Mouse (Mus musculus): Measurements from ENCODE around the gene Vsx2. TPM values are rescaled to one million over a fixed set of nuclear protein-coding genes. Genes with fewer than 3 reads are reported as not detected.
"Not testable (repeated sequence)": the region's sequence is repeated elsewhere in the genome, so short reads cannot be mapped to it uniquely, and the experiment has no call there.

The Vsx2 gene
- polyA plus RNA-seq, 1 experiment = 0.02 TPM

DNA sequence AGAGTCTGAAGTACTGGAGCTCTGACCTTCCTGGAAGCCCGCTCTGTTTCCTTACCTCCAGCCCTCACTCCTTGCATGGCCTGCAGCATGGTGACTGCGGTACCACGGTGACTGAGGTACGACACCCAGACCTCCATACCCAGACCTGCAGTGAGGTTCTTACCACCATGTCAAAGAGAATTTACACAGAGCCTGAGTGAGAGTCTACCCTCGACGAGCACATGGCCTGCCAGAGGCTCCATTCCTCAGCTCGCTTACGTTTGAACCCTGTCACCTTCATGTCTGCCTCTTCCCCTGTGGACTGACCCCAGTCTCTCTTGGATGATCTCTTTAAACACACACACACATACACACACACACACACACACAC lies 36.7 kb upstream of the Vsx2 start:
- no peaks in the 10 kb centered on the region for H3K36me3 ChIP-seq (ENCODE audit: control insufficient read depth, insufficient read depth, low read length)
- no peaks in the 10 kb centered on the region for H3K27me3 ChIP-seq (ENCODE audit: control insufficient read depth, insufficient read depth, low read length)
- no peak overlapping the region for H3K27ac ChIP-seq (ENCODE audit: control insufficient read depth, insufficient read depth, low read depth, low read length)
- no peaks in the 10 kb centered on the region for H3K4me1 ChIP-seq (ENCODE audit: control insufficient read depth, insufficient read depth, low read length)
- no peak overlapping the region for H3K4me3 ChIP-seq (ENCODE audit: control insufficient read depth, low read depth, low read length)
- TF ChIP-seq CTCF (IDR thresholded peaks at IDR 0.05; ENCODE audit: control insufficient read depth, insufficient read depth, insufficient replicate concordance, low read depth, low read length) (no peak), POLR2A (IDR thresholded peaks at IDR 0.05; ENCODE audit: control insufficient read depth, low read depth, low read length) (no peak)

DNA sequence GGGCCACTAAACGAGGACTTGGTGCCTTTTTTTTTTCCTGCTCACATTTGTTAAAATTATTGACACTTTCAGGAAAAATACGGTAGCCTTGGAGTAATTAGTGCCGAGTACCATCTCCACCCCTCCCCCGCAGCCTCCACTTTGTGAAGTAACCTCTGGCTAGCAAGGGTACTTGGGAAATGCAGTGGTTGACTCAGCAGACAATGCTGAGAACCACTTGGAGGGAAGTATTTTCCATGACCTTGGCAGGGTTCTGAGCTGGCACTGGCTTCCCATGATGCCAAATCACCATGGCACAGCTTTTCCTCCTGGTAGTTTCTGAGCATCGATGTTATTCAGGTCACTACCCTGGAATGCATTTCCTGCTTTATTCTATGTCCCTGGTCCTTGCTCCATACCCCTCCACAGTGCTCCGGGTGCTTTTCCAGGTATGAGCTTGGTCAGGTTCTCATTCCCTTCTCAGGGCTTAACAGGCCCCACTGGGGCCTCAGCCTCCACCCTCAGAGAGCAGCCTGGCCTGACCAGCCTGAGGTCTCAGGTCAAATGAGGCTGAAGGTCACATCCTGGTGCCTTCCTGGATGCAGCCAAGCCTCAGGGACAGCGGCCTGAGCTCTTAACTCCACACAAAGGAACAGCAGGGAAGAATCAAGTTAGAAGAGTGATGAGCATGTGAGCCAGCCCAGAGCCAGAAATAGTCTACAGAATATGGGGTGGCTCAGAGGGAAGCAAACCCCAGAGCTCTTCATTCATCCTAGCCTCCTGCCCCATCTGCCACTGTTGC lies 35.7 kb upstream of the Vsx2 start:
- no peak for TF ChIP-seq POLR2A (IDR thresholded peaks at IDR 0.05; ENCODE audit: control insufficient read depth, low read depth, low read length)
- TF ChIP-seq CTCF (IDR thresholded peaks at IDR 0.05; ENCODE audit: control insufficient read depth, insufficient read depth, insufficient replicate concordance, low read depth, low read length) = no peak
- no peaks in the 10 kb centered on the region for H3K4me1 ChIP-seq (ENCODE audit: control insufficient read depth, insufficient read depth, low read length)
- no peaks in the 10 kb centered on the region for H3K36me3 ChIP-seq (ENCODE audit: control insufficient read depth, insufficient read depth, low read length)
- H3K27me3 ChIP-seq (ENCODE audit: control insufficient read depth, insufficient read depth, low read length) = no peaks in the 10 kb centered on the region
- no peak overlapping the region for H3K27ac ChIP-seq (ENCODE audit: control insufficient read depth, insufficient read depth, low read depth, low read length)
- H3K4me3 ChIP-seq (ENCODE audit: control insufficient read depth, low read depth, low read length) = no peak overlapping the region

DNA sequence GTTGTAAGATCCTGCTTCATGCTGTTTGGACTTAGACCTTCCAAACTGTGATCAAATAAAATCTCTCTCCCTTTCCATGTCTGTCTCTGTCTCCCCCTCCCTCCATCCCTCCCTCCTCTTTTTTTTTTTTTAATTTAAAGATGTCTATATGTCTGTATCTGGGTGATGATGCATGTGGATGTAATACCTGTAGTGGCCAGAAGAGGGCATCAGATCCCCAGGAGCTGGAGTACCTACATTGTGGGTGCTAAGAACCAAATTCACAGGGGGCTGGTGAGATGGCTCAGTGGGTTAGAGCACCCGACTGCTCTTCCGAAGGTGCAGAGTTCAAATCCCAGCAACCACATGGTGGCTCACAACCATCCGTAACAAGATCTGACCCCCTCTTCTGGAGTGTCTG lies 30.0 kb upstream of the Vsx2 start:
- H3K36me3 ChIP-seq (ENCODE audit: control insufficient read depth, insufficient read depth, low read length); H3K4me1 ChIP-seq (ENCODE audit: control insufficient read depth, insufficient read depth, low read length); H3K4me3 ChIP-seq (ENCODE audit: control insufficient read depth, low read depth, low read length); H3K27me3 ChIP-seq (ENCODE audit: control insufficient read depth, insufficient read depth, low read length); H3K27ac ChIP-seq (ENCODE audit: control insufficient read depth, insufficient read depth, low read depth, low read length): not testable (repeated sequence)

DNA sequence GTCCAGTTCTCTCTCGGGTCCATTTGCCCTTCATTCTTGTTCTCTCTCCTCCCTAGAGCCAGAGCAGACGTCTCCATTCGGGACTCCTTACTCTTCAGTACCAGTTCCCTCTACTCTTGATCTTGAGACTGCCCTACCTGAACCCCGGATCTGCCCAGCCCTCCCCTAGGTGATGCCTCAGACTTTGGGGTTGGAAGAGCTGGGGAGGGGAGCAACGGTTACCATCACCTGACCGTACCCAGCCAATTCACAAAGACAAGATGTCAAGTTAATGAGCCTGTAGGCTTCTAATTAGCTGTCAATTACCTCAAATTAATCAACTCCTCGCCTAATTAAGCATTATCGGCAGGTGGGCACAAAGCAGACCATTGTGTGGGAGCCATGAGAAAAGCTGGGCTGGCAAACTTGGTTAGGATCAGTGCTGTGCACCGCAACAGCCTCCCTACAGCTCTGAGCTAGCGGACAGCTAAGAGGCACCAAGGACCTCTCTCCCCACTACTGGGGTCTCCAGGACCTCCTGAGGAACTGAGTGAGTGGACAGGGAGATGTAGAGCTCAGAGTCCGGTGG lies 28.1 kb upstream of the Vsx2 start:
- Histone ChIP-seq H3K36me3 (ENCODE audit: control insufficient read depth, insufficient read depth, low read length) (no peaks in the 10 kb centered on the region), H3K27ac (ENCODE audit: control insufficient read depth, insufficient read depth, low read depth, low read length) (no peak overlapping the region), H3K4me1 (ENCODE audit: control insufficient read depth, insufficient read depth, low read length) (no peaks in the 10 kb centered on the region), H3K27me3 (ENCODE audit: control insufficient read depth, insufficient read depth, low read length) (no peaks in the 10 kb centered on the region), H3K4me3 (ENCODE audit: control insufficient read depth, low read depth, low read length) (no peak overlapping the region)
- TF ChIP-seq CTCF (IDR thresholded peaks at IDR 0.05; ENCODE audit: control insufficient read depth, insufficient read depth, insufficient replicate concordance, low read depth, low read length) (no peak), POLR2A (IDR thresholded peaks at IDR 0.05; ENCODE audit: control insufficient read depth, low read depth, low read length) (no peak)

DNA sequence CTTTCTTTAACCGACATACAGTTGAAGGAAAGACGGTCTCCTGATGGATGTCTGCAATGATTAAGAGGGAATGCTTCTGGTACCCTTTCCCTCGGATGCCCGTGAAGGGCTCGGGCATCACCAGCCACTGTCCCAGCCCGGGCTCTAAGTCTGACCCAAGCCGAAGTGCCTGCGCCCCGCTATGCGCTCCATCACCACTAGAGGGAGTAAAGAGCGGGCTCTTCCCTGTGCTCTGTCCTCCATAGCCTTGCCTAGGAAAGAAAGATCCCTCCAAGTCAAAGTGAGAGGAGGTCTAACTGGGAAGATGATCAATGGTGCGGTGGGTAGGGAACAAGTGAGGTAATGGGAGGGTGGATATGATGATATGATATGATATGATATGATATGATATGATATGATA lies 23.5 kb upstream of the Vsx2 start:
- H3K4me1 ChIP-seq (ENCODE audit: control insufficient read depth, insufficient read depth, low read length) = no peaks in the 10 kb centered on the region
- TF ChIP-seq CTCF (IDR thresholded peaks at IDR 0.05; ENCODE audit: control insufficient read depth, insufficient read depth, insufficient replicate concordance, low read depth, low read length) = peak; percentile 92
- TF ChIP-seq POLR2A (IDR thresholded peaks at IDR 0.05; ENCODE audit: control insufficient read depth, low read depth, low read length) = no peak
- no peak overlapping the region for H3K27ac ChIP-seq (ENCODE audit: control insufficient read depth, insufficient read depth, low read depth, low read length)
- H3K4me3 ChIP-seq (ENCODE audit: control insufficient read depth, low read depth, low read length) = no peak overlapping the region
- no peaks in the 10 kb centered on the region for H3K36me3 ChIP-seq (ENCODE audit: control insufficient read depth, insufficient read depth, low read length)
- no peaks in the 10 kb centered on the region for H3K27me3 ChIP-seq (ENCODE audit: control insufficient read depth, insufficient read depth, low read length)

DNA sequence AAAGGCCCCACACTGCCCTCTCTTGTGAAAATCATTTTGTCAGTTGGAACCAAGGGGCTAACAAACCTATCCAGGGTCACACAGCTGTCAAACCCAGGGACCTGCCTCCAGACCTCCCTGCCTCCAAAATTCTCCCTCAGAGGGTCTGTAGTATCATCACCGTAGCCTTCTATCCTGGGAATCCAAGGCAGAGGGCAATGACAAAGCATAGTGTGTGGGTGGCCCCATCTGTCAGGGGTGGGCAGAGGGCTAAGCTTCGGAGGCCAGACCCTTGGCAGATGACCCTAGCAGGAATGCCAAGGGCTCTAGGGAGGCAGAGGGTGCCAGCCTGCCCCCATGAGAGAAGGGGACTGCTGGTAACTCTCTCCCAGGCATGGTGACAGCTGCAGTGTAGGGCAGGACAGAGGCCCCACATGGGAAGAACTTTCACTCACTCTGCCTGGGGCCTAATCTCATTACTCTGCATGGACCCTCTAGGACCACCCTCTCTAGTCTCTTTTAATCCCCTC lies 22.9 kb upstream of the Vsx2 start:
- Histone ChIP-seq H3K27me3 (ENCODE audit: control insufficient read depth, insufficient read depth, low read length) (no peaks in the 10 kb centered on the region), H3K27ac (ENCODE audit: control insufficient read depth, insufficient read depth, low read depth, low read length) (no peak overlapping the region), H3K4me3 (ENCODE audit: control insufficient read depth, low read depth, low read length) (no peak overlapping the region), H3K4me1 (ENCODE audit: control insufficient read depth, insufficient read depth, low read length) (no peaks in the 10 kb centered on the region), H3K36me3 (ENCODE audit: control insufficient read depth, insufficient read depth, low read length) (no peaks in the 10 kb centered on the region)
- TF ChIP-seq POLR2A (IDR thresholded peaks at IDR 0.05; ENCODE audit: control insufficient read depth, low read depth, low read length) (no peak), CTCF (IDR thresholded peaks at IDR 0.05; ENCODE audit: control insufficient read depth, insufficient read depth, insufficient replicate concordance, low read depth, low read length) (no peak)

DNA sequence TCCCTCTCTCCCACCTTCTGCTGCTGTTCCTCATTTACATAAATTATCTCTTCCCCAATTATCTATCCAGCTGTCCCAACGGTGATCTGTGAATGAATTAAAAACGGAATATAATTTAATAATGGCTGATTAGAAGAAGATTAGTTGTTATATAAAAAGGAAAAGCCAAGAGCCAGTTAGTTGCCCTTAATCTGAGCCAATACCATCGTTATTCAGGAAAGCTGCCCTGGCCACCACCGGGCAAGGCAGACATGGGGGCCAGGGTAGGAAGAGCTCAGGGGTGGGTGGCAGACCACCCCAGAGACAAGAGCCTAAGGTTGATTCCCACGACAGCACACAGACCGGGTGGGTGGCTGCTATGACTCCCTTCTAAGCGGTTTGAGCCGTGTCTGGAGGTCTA lies 21.3 kb upstream of the Vsx2 start:
- no peaks in the 10 kb centered on the region for H3K4me1 ChIP-seq (ENCODE audit: control insufficient read depth, insufficient read depth, low read length)
- no peak overlapping the region for H3K27ac ChIP-seq (ENCODE audit: control insufficient read depth, insufficient read depth, low read depth, low read length)
- H3K36me3 ChIP-seq (ENCODE audit: control insufficient read depth, insufficient read depth, low read length) = no peaks in the 10 kb centered on the region
- H3K4me3 ChIP-seq (ENCODE audit: control insufficient read depth, low read depth, low read length) = no peak overlapping the region
- TF ChIP-seq CTCF (IDR thresholded peaks at IDR 0.05; ENCODE audit: control insufficient read depth, insufficient read depth, insufficient replicate concordance, low read depth, low read length) = no peak
- TF ChIP-seq POLR2A (IDR thresholded peaks at IDR 0.05; ENCODE audit: control insufficient read depth, low read depth, low read length) = no peak
- no peaks in the 10 kb centered on the region for H3K27me3 ChIP-seq (ENCODE audit: control insufficient read depth, insufficient read depth, low read length)
